Mouse (Mus musculus) embryonic facial prominence, embryonic 10.5 days (tissue): Measurements from ENCODE around the gene Oprd1. TPM values are rescaled to one million over a fixed set of nuclear protein-coding genes. Genes with fewer than 3 reads are reported as not detected.

Experiments
- DNase-seq: peaks from one replicate; pipeline ENCODE4 v3.0.0-alpha.2; 2017; ENCODE audit warnings: low spot score
- H3K27ac ChIP-seq: fragments of 300-500 bp; sonication (generic); replicated peaks from 2 replicates; pipeline ENCODE4 v1.5.1; 2016; ENCODE audit warnings: mild to moderate bottlenecking
- H3K27me3 ChIP-seq: fragments of 300-500 bp; sonication (generic); replicated peaks from 2 replicates; pipeline ENCODE4 v1.6.1; 2016; ENCODE audit warnings: low read depth, mild to moderate bottlenecking; ENCODE audit not compliant: poor library complexity, severe bottlenecking
- H3K36me3 ChIP-seq: fragments of 300-500 bp; sonication (generic); replicated peaks from 2 replicates; pipeline ENCODE4 v1.6.1; 2016; ENCODE audit warnings: mild to moderate bottlenecking, moderate library complexity
- H3K4me1 ChIP-seq: fragments of 300-500 bp; sonication (generic); 2 replicates; pipeline ENCODE4 v1.6.1; 2016
- H3K4me3 ChIP-seq: fragments of 300-500 bp; sonication (generic); 2 replicates; pipeline ENCODE4 v1.5.1; 2016; ENCODE audit warnings: mild to moderate bottlenecking, moderate library complexity
- H3K9me3 ChIP-seq: fragments of 300-500 bp; sonication (generic); 2 replicates; pipeline ENCODE4 v1.6.1; 2016; ENCODE audit warnings: mild to moderate bottlenecking
- WGBS: fragments of 180-500 bp; shearing (Covaris S2); methylation state at CpG from one replicate; pipeline ENCODE4 v1.1.7; 2016; 5-methylcytosine and 5-hydroxymethylcytosine counted together
- polyA plus RNA-seq: library from polyadenylated mRNA; unstranded; fragments of >200 nt; fragmentation: Nextera tagmentation; extraction: Ambion mirVana; gene quantifications from 2 replicates; pipeline ENCODE4 v1.2.1, GENCODE M21; 2016

The Oprd1 gene
- polyA plus RNA-seq, 1 experiment from 2014 or later: 0.35 TPM

DNA sequence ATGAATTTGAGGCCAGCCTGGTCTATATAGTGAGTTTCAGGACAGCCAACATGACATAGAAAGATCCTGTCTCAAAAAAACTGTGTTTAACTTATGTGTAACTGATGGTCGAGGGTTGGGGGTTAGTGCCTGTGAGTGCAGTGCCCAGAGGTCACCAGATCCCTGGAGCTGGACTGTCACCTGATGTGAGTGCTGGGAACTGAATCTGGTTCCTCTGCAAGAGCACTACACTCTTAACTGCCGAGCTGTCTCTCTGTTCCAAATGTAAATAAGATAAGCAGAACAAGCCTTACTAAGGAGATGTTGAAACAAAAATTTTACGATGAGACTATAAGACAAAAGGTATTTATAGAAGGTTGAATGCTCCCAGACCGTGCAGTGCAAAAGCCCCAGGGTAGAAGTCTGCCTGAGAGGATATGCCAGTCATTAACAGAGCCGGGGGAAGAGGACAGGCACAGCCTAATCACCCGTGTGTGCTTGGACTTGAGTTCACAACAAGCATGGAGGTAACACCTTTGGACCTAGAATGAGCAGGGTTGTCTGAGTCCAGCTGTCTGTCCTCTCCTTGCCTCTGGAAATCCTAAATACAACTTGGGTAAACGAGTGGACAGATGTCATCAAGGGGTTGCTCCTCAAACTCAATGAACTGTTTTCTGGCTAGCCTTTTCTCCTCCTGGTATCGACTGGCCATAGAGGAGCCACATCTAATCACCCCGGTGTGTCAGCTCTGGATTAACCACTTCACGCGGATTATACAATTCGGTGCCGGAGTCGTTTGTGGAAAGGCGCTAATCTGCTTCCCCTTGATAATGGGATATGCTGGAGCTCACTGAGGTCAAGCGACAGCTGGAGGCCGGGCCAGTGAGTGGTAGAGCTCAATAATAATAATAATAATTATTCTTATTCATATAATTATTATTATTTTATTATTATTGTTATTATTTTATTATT is 81.1 kb downstream of the Oprd1 start:
- H3K27me3 ChIP-seq: 0 out of 2 replicates have a peak, but pooled peaks cover 4% of the 10 kb centered on the region
- no peak for DNase-seq
- peaks cover 26% of the 10 kb centered on the region for H3K4me1 ChIP-seq
- H3K4me3 ChIP-seq: no peak overlapping the region
- no peaks in the 10 kb centered on the region for H3K9me3 ChIP-seq
- H3K27ac ChIP-seq: no peak overlapping the region
- 76% methylated on average over 17 of the region's 17 CpGs for WGBS
- no peaks in the 10 kb centered on the region for H3K36me3 ChIP-seq

DNA sequence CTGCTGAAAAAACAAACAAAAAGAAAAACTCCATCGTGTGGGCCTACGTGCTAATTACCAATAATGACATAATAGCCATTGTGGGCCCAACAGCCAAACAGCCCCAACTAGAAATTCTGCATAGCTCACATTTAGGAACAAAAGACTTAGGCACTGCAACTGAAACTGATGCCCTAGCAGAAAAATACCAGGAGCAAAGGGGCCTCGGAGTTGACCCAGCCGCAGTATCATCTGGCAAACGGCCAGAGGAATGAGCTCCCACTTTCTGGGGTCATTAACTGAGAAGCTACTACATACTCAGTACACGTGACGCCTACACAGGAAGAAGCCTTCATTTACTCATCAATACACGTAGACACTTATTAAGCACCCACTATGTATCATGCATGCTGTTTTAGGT is 82.0 kb downstream of the Oprd1 start:
- Histone ChIP-seq H3K36me3 (no peaks in the 10 kb centered on the region), H3K4me1 (peaks cover 25% of the 10 kb centered on the region), H3K27me3 (0 out of 2 replicates have a peak, but pooled peaks cover 4% of the 10 kb centered on the region), H3K27ac (no peak overlapping the region; the same call in 1 of the 2 replicates), H3K9me3 (no peaks in the 10 kb centered on the region), H3K4me3 (no peak overlapping the region)
- WGBS: 60% methylated on average over 8 of the region's 8 CpGs
- no peak for DNase-seq

Other genes with a start within 250 kb of the Oprd1 start
- 2.1 and 2.8 TPM in 2 replicates for gene Tmem200b, start 222.7 kb downstream of the Oprd1 start, polyA plus RNA-seq
- not detected in 2 replicates for gene Gm10300, start 69.8 kb downstream of the Oprd1 start, polyA plus RNA-seq
- gene Epb41, start 69.2 kb downstream of the Oprd1 start, polyA plus RNA-seq: 133 and 136 TPM in 2 replicates
- 155 and 159 TPM in 2 replicates for gene Ythdf2, start 67.8 kb upstream of the Oprd1 start, polyA plus RNA-seq
- 46.2 and 46.5 TPM in 2 replicates for gene Gmeb1, start 117.1 kb upstream of the Oprd1 start, polyA plus RNA-seq
- gene Taf12, start 129.9 kb upstream of the Oprd1 start, polyA plus RNA-seq: 58.8 and 59.3 TPM in 2 replicates
- gene Rab42, start 158.9 kb upstream of the Oprd1 start, polyA plus RNA-seq: 1.3 and 1.8 TPM in 2 replicates
- 83.5 and 83.8 TPM in 2 replicates for gene Trnau1ap, start 185.1 kb upstream of the Oprd1 start, polyA plus RNA-seq
- gene Rcc1, start 209.1 kb upstream of the Oprd1 start, polyA plus RNA-seq: 160 and 172 TPM in 2 replicates